Mouse (Mus musculus): Measurements from ENCODE around the gene Snd1.

GRCm38 (mm10) chr6:28898836-28899235 is 423.9 kb downstream of the Snd1 start:
- TF ChIP-seq EP300 (IDR thresholded peaks at IDR 0.05; ENCODE audit: low read depth) (no peak), CTCF (IDR thresholded peaks at IDR 0.05; ENCODE audit: low read depth) (peak; percentile 70)
